Mouse (Mus musculus) urinary bladder, postnatal 14 days (tissue): ENCODE measurements at regions not wholly inside any gene's neighbourhood (a gene's known extent, or its start where the extent isn't known, plus 50 kb on each side); places are given as distances from the start of the nearest gene placed in this dataset.

Experiments
- DNase-seq: peaks from one replicate; pipeline ENCODE4 v3.0.0; 2021; ENCODE audit warnings: low spot score

- no peak for DNase-seq
Measured at GRCm38 (mm10) chr4:131491960-131492359, 346.1 kb downstream of the Ptpru start.

GRCm38 (mm10) chr4:131493726-131494125 is 344.4 kb downstream of the Ptpru start:
- no peak for DNase-seq

GRCm38 (mm10) chr4:131496900-131497299 is 341.2 kb downstream of the Ptpru start:
- DNase-seq = no peak

GRCm38 (mm10) chr4:131500928-131501650 is 337.0 kb downstream of the Ptpru start:
- DNase-seq = no peak

GRCm38 (mm10) chr4:131508154-131508553 is 329.9 kb downstream of the Ptpru start:
- no peak for DNase-seq

GRCm38 (mm10) chr4:131511586-131511985 is 326.5 kb downstream of the Ptpru start:
- DNase-seq = no peak

GRCm38 (mm10) chr4:131512768-131513167 is 325.3 kb downstream of the Ptpru start:
- DNase-seq = peak; percentile 16

- DNase-seq = no peak
Measured at GRCm38 (mm10) chr4:131520636-131521306, 317.3 kb downstream of the Ptpru start.

- DNase-seq = no peak
Measured at GRCm38 (mm10) chr4:131521307-131521651, 316.8 kb downstream of the Ptpru start.

GRCm38 (mm10) chr4:131525236-131525635 is 312.9 kb downstream of the Ptpru start:
- DNase-seq = no peak

- no peak for DNase-seq
Measured at GRCm38 (mm10) chr4:131530491-131530890, 307.6 kb downstream of the Ptpru start.

- no peak for DNase-seq
Measured at GRCm38 (mm10) chr4:131531003-131531402, 307.1 kb downstream of the Ptpru start.

GRCm38 (mm10) chr4:131534831-131535230 is 303.3 kb downstream of the Ptpru start:
- no peak for DNase-seq

- no peak for DNase-seq
Measured at GRCm38 (mm10) chr4:131538237-131538636, 299.9 kb downstream of the Ptpru start.

- DNase-seq = no peak
Measured at GRCm38 (mm10) chr4:131546422-131547200, 291.5 kb downstream of the Ptpru start.

- no peak for DNase-seq
Measured at GRCm38 (mm10) chr4:131549581-131549980, 288.5 kb downstream of the Ptpru start.

- no peak for DNase-seq
Measured at GRCm38 (mm10) chr4:131558513-131558912, 279.6 kb downstream of the Ptpru start.

GRCm38 (mm10) chr4:131563851-131564250 is 274.2 kb downstream of the Ptpru start:
- DNase-seq = no peak

- no peak for DNase-seq
Measured at GRCm38 (mm10) chr4:131565203-131565602, 272.9 kb downstream of the Ptpru start.

- no peak for DNase-seq
Measured at GRCm38 (mm10) chr4:131567241-131567640, 270.8 kb downstream of the Ptpru start.

- no peak for DNase-seq
Measured at GRCm38 (mm10) chr4:131569156-131569555, 268.9 kb downstream of the Ptpru start.

- DNase-seq = no peak
Measured at GRCm38 (mm10) chr4:131577571-131577970, 260.5 kb downstream of the Ptpru start.

GRCm38 (mm10) chr4:131585946-131586345 is 252.1 kb downstream of the Ptpru start:
- DNase-seq = no peak
